Mouse (Mus musculus): ENCODE results near the gene Fndc3b. TPM values are rescaled to one million over a fixed set of nuclear protein-coding genes. Genes with fewer than 3 reads are reported as not detected.
A peak's percentile ranks its signal among the peaks of the same experiment; 100 is the strongest.

Fndc3b gene
- 3.8 and 4.0 TPM in 2 replicates for polyA plus RNA-seq (2015; fragmentation: Nextera tagmentation; extraction: Ambion mirVana)

DNA sequence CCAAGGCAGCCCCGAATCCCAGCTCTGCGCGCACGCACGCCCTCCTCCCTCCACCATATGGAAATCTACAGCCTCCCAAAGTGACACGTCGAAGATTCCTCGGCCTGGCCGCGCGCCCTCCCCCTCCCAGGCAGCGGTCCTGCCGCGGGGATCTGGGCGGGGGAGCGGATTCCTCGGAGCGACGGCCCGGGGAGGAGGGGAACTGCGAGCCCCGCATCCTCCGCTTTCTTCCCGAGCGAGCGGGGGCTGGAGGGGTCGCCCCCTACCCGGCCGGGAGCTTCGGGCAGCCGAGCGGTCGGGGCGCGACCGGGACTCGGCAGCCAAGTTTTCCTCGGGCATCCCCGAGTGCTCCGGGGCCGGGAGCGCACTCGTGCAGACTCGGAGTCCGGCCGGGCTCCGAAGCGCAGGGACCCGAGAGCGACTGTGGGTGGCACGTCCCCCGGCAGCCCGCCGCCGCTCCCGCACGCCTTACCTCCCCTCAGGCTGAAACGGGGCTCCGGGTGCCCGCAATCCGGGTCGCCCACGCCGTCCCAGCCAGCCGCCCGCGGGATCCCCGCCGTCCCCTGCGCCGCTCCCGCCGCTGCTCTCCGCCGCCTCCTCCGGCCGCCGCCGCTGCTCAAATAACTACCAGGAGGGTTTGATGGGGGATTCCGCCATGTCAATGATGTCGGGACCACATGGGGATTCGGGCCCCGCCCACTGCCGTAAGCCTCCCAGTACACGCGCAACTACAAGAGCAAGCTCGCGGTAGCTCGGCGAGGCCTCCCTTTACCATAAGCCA lies at the start of gene Fndc3b:
Gene Fndc3b (minus strand): TSS at position 660 of the 781 bp plus-strand sequence.
- peak; percentile 87 for DNase-seq (ENCODE audit: low spot score)

GRCm38 (mm10) chr3:27760278-27760677 lies 49.2 kb upstream of the Fndc3b start:
- no peak for DNase-seq (ENCODE audit: low spot score)

GRCm38 (mm10) chr3:27758976-27759375 lies 47.9 kb upstream of the Fndc3b start:
- DNase-seq (ENCODE audit: low spot score), result no peak

DNA sequence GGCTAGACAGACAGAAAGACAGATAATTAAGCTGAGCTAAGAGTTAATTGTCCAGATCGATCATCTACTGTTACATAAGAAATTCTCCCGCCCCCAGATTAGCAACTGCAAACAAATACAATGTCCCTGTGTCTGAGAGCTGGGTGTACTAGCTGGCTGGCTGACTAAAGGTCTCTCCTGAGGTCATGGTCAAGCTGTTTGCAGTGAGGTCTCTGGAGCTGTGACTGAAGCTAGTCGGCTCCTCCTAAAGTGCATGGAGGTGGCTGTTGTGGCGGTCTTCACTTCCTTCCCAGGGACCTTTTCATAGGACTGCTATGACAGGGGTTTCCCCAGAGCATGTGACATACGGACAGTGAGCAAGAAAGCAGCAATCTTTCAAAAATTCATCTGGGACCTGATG lies 40.5 kb upstream of the Fndc3b start:
- no peak for DNase-seq (ENCODE audit: low spot score)

DNA sequence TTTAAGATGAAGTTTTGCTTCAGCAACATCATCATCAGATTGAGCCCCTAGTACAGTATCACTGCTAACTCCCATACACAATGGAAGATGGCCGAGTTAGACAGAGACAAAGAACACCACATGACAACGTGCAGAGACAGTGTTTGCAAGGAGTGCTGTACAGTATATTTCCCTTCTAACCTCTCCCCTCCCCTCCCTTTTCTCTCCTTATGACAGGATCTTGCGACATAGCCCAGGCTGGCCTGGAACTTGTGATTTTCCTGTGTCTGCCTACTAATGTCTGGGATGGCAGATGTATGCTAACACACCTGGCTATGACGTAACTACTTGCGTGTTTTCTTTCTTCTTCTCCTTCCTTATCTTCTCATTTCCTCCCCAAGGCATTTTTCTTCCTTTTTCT lies 40.0 kb upstream of the Fndc3b start:
- no peak for DNase-seq (ENCODE audit: low spot score)

GRCm38 (mm10) chr3:27745651-27746050 lies 34.5 kb upstream of the Fndc3b start:
- no peak for DNase-seq (ENCODE audit: low spot score)

- no peak for DNase-seq (ENCODE audit: low spot score)
Observed at GRCm38 (mm10) chr3:27744754-27745153, 33.6 kb upstream of the Fndc3b start.

GRCm38 (mm10) chr3:27743271-27744145 lies 32.4 kb upstream of the Fndc3b start:
- no peak for DNase-seq (ENCODE audit: low spot score)

DNA sequence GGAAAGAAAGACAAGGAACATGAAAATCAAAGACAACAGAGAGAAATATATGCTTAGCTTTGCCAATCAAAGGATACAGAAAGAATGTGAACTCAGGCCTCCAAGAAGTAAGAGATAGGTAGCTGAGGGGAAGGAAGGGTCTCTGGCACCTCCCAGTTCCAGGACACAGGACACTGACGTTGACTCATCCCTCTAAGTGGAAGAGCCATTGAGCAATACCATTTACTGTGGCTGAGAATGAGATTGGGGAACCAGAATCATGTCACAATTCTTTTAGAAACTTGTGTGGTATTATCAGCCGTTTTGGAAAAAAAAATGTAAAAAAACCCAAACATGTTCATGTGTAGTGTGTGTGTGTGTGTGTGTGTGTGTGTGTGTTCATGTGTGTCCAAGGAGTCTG lies 31.0 kb upstream of the Fndc3b start:
- DNase-seq (ENCODE audit: low spot score), result no peak

DNA sequence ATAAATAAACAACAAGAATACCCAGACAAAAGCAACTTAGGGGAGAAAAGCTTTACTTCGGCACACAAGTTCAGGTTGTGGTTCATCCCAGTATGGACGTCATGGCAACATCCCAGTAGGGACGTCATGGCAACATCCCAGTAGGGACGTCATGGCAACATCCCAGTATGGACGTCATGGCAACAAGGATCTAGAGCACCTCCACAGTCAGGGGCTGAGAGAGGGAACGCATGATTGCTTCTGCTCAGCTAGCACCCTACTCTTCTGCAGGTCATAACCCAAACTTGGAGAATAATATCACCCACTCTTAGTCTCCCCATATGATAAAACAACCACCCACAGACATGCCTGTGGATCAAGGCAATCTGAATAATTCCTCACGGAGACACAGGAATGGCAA lies 29.0 kb upstream of the Fndc3b start:
- no peak for DNase-seq (ENCODE audit: low spot score)

GRCm38 (mm10) chr3:27736180-27736579 lies 25.1 kb upstream of the Fndc3b start:
- no peak for DNase-seq (ENCODE audit: low spot score)

GRCm38 (mm10) chr3:27735113-27735512 lies 24.0 kb upstream of the Fndc3b start:
- no peak for DNase-seq (ENCODE audit: low spot score)

GRCm38 (mm10) chr3:27728798-27729782 lies 18.0 kb upstream of the Fndc3b start:
- no peak for DNase-seq (ENCODE audit: low spot score)

- no peak for DNase-seq (ENCODE audit: low spot score)
Observed at GRCm38 (mm10) chr3:27728176-27728575, 17.1 kb upstream of the Fndc3b start.

DNA sequence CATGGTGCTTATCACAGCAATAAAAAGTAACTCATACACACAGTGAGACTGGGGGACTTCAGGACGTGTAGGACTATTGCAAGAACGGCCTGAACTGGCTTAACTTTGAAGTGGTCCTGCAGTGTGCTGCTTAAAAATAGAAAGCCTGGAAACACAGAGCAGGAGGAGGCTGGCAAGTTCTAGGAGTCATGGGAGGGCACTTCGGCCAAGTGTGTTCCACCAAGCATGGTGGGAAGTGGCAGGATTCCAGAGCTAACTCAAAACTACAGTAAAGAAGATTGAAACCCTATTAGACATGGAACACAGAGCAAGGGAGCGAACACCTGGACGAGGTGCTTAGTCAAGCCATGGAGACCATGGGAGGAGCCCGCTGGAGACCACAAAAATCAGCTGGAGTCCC lies 14.6 kb upstream of the Fndc3b start:
- DNase-seq (ENCODE audit: low spot score), result no peak

GRCm38 (mm10) chr3:27724208-27724607 lies 13.1 kb upstream of the Fndc3b start:
- DNase-seq (ENCODE audit: low spot score), result no peak

GRCm38 (mm10) chr3:27718829-27719365 lies 7.8 kb upstream of the Fndc3b start:
- no peak for DNase-seq (ENCODE audit: low spot score)

GRCm38 (mm10) chr3:27713971-27714370 lies 2.9 kb upstream of the Fndc3b start:
- no peak for DNase-seq (ENCODE audit: low spot score)

DNA sequence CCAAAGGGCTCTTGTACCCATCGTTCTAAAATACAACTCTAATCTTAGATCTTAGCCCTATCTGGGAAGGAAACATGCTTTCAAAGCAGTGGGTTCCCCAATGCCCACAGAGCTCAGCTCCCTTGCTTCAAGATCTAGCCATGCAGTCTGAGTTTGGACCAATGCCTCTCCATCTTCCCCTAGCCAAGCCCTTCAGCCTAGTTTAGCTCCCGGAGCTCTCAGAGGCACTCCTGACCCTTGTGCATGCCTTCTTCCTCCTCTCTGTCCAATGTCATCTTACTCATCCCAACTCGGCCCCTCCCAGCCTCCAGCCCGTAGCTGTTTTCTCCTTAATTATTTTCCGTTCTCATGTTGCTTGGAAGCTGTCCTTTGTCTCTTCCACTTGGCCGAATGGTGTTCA lies 1.3 kb upstream of the Fndc3b start:
- no peak for DNase-seq (ENCODE audit: low spot score)

DNA sequence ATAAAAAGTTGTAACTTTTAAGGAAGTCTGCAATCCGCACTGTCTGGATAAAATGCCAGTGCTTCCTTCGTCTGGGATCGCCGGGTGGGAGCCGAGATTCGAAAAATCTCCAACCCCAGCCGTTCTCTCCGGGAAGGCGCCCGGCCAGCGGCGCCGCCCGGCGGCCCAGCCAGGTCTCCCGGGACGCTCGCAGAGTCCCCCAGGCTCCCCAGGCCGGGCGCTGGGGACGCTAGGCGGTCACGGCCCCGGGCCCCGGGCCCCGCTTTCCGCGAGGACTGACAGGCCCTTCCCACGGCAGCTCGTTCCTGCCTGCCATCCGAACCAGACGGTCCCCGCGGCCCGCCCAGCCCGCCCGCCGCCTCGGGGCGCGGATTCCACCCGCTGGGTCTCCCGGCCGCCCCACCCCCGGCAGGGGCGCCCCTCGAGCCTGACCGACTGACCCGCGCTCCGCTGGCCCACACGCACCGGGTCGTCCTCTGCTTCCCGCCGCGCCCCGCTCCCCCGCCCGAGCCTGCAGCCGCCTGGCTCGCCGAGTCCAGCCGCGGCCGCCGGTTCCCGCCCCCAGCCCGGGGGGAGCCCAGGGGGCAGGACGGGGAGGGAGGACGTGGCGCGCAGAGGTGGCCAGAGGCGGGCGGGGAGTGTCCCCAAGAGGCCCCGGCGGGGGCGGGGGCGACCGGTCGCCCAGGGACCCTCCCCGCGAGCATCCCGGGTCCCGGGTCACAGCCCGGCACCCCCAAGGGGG lies 1.0 kb downstream of the Fndc3b start:
- DNase-seq (ENCODE audit: low spot score), result peak; percentile 29

All from thymus, postnatal 0 days (tissue).